Mouse (Mus musculus) lung, adult 18-20 months (tissue): ENCODE data around the gene Gm49630.
"Not testable (repeated sequence)": the region's sequence is repeated elsewhere in the genome, so short reads cannot be mapped to it uniquely, and the experiment has no call there.

ENCODE experiments used
- DNase-seq, 2 experiments: peaks; one replicate each; pipeline ENCODE4 v3.0.0; 2022; ENCODE audit warnings: mixed read lengths in 2 of 2

Gene Gm49630

GRCm38 (mm10) chr17:7371879-7372278 lies at the start of gene Gm49630:
TSS of gene Gm49630 (minus strand) at chr17:7371979.
- not testable (repeated sequence) for DNase-seq

- DNase-seq: not testable (repeated sequence)
Measured at GRCm38 (mm10) chr17:7420191-7420973, 48.6 kb upstream of the Gm49630 start.

GRCm38 (mm10) chr17:7414601-7415310 lies 43.0 kb upstream of the Gm49630 start:
- not testable (repeated sequence) for DNase-seq

- not testable (repeated sequence) for DNase-seq
Measured at GRCm38 (mm10) chr17:7413336-7413735, 41.6 kb upstream of the Gm49630 start.

DNA sequence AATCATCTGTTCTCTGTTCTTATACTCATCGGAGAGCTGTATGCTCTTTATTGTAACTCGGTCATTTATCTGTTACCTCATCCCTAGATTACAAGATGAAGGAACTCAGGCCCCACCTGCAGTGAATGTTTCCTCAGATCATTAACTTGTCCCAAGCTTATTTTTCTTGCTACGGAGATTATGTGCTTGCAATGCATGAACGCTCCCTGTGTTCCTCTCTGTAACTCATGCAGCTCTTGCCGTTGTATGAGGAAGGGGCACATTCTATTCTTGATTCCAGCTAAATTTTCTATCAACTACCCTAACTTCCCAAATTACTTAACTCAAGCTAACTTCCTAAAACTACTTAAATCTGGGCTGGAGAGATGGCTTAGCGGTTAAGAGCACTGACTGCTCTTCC lies 28.0 kb upstream of the Gm49630 start:
- DNase-seq: not testable (repeated sequence)

DNA sequence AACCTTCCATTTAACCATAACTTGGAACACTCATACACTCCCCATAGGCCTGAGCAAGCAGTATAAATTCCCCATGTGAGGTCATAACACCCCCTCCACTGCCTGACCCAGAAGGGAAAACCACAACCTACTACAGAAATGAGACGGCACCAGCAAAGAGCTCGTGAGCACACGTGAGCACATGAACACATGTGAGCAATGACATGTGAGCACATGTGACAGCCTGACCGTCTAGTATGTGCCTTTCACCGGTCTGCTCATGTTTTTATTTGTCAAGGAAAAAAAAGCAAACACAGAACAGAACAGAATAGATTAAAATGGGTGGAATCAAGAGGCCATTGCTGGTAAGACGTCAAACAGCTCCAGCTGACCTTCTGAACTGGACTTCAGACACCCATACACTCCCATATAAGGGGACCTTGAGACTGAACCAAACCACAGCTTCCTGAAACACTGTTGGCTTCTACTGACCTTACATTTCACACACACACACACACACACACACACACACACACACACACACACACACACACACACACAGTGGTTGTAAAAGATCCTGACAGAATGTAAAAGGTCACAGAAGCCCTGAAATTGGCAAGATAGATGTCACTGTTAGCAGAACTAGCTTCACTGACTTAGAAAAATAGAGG lies 26.5 kb upstream of the Gm49630 start:
- peak in 1 of 2 experiments; percentile 15 for DNase-seq

DNA sequence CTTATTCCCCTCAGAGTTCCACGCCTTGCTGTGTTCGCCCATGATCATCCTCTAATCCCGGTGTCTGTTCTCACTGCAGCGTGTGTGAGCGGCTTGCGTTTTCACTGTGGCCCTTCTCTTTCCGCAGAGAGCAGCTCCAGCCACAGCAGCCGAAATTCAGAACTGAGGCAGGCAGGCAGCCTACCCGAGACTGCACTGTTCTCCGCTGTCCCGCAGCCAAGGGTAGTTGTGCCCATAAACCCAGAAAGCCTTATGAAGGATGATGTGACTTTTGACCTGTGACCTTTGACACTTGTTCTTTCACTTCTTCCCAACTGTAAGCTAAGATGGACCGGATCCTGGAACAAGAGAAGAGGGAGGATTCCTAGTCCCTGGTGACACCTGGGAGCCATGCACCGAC lies 25.3 kb upstream of the Gm49630 start:
- not testable (repeated sequence) for DNase-seq

GRCm38 (mm10) chr17:7396288-7396687 lies 24.5 kb upstream of the Gm49630 start:
- not testable (repeated sequence) for DNase-seq

DNA sequence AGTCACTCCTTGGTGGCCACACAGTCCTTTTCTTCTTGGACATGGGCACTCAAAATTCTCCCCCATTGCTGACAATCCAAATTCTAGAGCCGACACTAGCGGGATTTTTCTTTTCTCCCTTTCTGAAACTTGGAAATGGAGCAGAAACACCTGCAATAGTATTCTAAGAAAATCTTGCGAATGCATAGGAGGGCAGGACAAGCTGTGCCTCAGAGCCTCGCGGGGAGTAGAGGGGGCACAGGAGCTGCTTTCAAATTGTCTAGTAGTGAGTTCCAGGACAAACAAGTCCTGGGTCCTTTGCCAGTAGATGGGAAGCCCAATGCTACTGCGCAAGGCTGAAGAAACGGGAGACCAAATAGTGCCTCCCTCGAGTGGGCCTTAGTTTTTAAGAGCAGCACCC lies 23.9 kb upstream of the Gm49630 start:
- DNase-seq: not testable (repeated sequence)

GRCm38 (mm10) chr17:7395116-7395515 lies 23.3 kb upstream of the Gm49630 start:
- DNase-seq: not testable (repeated sequence)

- not testable (repeated sequence) for DNase-seq
Measured at GRCm38 (mm10) chr17:7389898-7390297, 18.1 kb upstream of the Gm49630 start.

DNA sequence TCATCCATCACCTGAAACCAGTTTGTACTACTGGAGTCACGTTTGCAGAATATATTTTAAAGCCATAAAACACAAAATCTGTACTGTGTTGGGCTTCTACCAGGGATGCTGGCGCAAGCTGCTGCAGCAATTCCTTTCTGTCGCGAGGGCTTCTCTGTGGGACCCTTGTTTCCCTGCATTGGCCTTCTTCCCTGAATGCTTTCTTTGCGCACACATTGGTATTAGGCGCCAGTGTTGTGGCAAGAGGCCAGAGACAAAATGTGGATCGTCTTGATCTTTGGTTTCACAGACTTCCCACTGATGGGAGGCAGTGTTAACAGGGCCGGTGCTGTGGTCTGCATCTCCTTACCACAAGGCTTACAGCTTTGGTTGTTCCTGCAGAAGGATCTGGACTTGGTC lies 17.2 kb upstream of the Gm49630 start:
- not testable (repeated sequence) for DNase-seq

- DNase-seq: not testable (repeated sequence)
Measured at GRCm38 (mm10) chr17:7388341-7388957, 16.7 kb upstream of the Gm49630 start.

DNA sequence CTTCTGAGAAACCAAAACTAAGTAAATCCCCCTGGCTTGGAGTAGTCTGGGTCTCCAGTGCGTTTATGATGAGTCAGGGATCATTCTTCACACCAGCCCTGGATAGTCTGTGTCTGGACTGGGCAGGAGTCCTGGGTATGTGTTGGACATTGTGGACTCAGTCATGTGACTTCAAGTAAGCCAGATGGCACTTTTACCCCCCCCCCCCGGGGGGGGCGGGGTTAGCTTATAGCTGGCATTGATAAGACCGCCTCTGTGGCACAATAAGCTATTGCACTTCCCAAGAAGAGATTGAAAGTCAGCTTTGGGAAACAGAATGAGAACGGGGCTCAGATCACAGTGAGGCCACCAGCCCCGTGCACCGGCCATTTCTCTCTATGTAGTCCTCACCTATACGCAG lies 14.2 kb upstream of the Gm49630 start:
- not testable (repeated sequence) for DNase-seq

- DNase-seq: not testable (repeated sequence)
Measured at GRCm38 (mm10) chr17:7385364-7385763, 13.6 kb upstream of the Gm49630 start, which contains the start of gene Unc93a2. TSS of gene Unc93a2 (minus strand) at chr17:7385464.

DNA sequence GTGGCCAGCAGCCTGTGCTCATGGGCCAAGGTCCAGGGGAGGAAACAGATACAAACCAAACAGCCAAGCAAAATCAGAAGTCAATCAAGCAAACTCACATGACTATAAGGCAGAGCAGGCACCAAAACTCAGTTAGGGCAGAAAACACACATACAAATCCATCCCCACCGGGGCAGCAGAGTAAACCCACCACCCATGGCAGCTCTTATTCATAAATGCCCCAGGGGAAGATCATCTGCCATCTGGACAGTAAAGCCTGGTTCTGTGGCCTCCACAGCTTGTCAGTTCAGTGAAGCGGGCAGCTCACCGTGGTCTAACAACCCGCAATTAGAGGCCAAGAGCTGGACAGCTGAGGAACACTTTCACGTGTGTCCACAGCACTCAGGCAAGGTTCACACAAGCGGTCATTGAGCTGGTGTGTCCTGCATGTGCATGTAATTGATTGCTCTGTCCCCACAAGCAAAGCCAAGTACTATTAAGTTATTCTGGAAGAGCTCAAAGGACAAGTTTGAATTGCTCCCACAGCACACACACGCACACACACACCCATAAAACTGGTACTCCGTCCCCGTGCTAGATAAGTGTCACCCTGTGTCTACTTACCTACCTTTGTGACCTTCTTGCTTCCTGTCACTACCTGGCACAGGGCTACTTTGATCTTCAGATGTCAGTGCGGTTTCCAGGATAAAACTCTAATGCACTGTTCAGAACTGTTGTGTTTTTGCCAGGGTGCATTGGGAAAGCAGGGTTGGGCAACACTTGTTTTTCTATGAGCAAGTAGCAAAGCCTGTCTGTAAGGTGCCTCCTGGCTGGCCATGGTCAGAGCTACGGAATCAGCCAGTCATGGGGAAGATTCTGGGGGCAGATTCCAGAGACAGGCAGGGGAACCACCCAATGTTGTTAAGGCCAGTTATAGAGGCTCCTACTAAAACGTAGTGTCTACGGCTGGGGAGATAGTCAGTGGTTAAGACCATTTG lies 11.7 kb upstream of the Gm49630 start:
- DNase-seq: not testable (repeated sequence)

DNA sequence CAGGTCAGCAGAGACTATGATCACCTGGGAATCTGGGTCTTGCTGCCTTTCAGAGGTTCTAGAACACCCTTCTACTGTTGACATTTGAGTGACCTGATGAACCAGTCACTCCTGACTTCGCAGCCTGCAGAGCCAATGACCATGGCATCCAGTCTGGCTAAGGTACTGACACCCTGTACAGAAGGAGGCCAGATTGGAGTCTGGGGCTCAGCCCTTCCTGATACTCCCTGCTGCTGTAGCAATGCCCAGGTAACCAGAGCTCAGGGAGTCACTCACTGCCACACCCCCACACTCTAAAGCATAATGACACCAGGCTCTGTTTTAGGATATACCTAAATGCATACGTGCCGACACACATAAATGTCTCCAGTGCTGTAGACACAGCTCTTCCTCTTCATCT lies 10.9 kb upstream of the Gm49630 start:
- not testable (repeated sequence) for DNase-seq

DNA sequence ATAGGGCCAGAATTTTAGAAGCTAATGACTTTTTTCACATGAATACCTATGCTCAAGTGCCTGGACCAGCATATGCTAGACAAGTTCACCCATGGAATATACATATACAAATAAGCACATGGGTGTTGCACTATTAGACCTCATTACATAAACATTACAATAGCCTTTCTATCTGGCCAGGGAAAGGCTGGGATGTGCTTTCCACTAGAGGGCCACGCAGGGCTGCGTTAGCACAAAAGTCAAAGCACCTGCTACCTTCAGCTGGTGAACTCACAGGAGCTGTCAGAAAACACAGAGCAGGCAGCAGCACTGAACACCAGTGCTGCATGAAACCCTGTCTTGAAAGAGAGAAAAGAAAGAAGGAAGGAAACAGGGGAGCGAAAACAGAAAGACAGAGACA lies 6.1 kb upstream of the Gm49630 start:
- DNase-seq: not testable (repeated sequence)

- not testable (repeated sequence) for DNase-seq
Measured at GRCm38 (mm10) chr17:7376951-7377700, 5.3 kb upstream of the Gm49630 start.

DNA sequence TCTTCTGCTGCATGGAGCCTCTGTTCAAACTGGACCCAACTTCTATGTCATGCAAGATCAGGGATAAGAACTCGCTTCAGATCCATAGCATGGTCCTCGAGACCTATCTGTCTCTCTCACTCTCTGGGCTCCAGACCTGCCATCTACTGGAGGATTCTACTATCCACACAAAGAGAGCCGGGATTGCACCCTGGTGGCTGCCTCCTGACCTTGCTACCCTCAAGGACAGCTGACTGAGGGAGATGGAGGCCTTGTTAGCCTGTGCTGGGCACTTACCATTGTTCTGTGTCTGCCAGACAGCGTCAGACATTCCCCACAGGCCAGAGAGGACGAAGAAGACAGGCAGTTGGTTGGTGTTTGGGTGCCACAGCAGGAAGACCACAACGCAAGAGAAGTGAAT lies 2.4 kb downstream of the Gm49630 start:
- DNase-seq: not testable (repeated sequence)
